Mouse (Mus musculus) embryonic facial prominence, embryonic 10.5 days (tissue): ENCODE measurements at regions not wholly inside any gene's neighbourhood (a gene's known extent, or its start where the extent isn't known, plus 50 kb on each side); places are given as distances from the start of the nearest gene placed in this dataset.
A peak's percentile ranks its signal among the peaks of the same experiment; 100 is the strongest.

Experiments
- DNase-seq: peaks from one replicate; pipeline ENCODE4 v3.0.0-alpha.2; 2017; ENCODE audit warnings: low spot score
- H3K27ac ChIP-seq: fragments of 300-500 bp; sonication (generic); replicated peaks from 2 replicates; pipeline ENCODE4 v1.5.1; 2016; ENCODE audit warnings: mild to moderate bottlenecking
- H3K27me3 ChIP-seq: fragments of 300-500 bp; sonication (generic); replicated peaks from 2 replicates; pipeline ENCODE4 v1.6.1; 2016; ENCODE audit warnings: low read depth, mild to moderate bottlenecking; ENCODE audit not compliant: poor library complexity, severe bottlenecking
- H3K36me3 ChIP-seq: fragments of 300-500 bp; sonication (generic); replicated peaks from 2 replicates; pipeline ENCODE4 v1.6.1; 2016; ENCODE audit warnings: mild to moderate bottlenecking, moderate library complexity
- H3K4me1 ChIP-seq: fragments of 300-500 bp; sonication (generic); 2 replicates; pipeline ENCODE4 v1.6.1; 2016
- H3K4me3 ChIP-seq: fragments of 300-500 bp; sonication (generic); 2 replicates; pipeline ENCODE4 v1.5.1; 2016; ENCODE audit warnings: mild to moderate bottlenecking, moderate library complexity
- H3K9me3 ChIP-seq: fragments of 300-500 bp; sonication (generic); 2 replicates; pipeline ENCODE4 v1.6.1; 2016; ENCODE audit warnings: mild to moderate bottlenecking
- WGBS: fragments of 180-500 bp; shearing (Covaris S2); methylation state at CpG from one replicate; pipeline ENCODE4 v1.1.7; 2016; 5-methylcytosine and 5-hydroxymethylcytosine counted together

DNA sequence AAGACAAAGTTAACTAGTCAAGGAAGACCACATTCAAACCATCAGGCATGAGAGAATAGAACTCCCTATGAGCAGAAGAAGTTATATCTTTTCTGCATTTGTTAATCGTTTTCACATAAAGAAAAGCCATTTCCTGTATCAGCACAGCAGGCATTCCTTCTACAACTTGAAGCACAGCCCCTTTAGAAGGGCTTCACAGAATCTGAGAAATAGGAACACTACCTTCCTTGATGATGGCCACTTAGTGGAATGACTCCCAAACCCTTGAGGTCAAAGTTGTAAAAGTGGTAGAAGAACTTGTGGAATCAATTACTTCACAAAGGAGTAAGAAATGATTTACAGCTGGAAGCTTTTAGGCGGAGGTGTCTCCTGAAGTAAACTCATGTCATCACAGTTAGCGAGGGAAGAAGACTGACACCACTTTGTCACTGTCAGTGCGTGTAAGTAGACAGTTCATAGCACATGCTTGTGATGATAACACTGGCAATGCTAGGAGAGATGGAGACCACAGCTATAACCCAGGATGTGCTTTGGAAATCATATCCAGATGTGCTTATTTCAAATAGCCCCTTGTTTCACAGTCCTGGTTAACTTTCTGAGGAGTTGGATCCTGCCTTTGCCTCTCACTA is 580.3 kb downstream of the Kctd12 start:
- peak; percentile 58 for DNase-seq
- Histone ChIP-seq H3K27me3 (no peaks in the 10 kb centered on the region), H3K9me3 (no peaks in the 10 kb centered on the region), H3K4me3 (no peak overlapping the region), H3K27ac (peak overlapping the region; percentile 54; the same call in 1 of the 2 replicates), H3K4me1 (peaks cover 25% of the 10 kb centered on the region), H3K36me3 (no peaks in the 10 kb centered on the region)
- 31% methylated on average over 4 of the region's 4 CpGs for WGBS

DNA sequence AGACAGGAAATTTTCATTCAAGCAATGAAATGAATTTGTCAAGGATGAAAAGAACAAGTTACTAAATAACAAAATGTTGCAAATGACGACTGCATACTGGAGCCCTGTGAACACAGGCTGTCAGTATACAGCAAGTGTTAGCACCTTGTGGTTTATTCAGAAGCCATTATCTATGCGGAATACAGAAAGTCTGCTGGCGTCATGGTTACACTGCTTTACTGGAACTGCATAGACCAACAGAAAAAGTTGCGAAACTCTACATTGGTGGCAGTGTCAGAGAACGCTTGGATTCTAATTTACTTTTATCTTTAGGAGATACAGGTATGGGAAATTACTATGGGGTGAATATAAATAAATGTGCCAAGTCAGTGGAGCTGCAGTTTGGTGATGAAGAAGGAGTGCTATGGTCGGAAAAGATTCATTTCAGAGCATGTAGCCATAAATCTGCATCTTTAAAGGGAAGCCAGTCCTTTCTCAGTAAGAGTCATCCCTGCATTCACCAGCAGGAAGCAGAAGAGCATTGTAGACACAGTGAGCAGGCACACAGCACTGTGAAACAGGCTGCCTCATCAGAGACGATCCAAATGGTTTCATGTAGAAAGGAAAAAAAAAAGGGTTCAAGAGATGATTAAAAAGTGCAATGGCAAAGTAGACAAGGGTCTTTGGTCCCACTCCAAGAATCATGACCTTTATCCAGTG is 586.3 kb downstream of the Kctd12 start:
- H3K9me3 ChIP-seq, result no peaks in the 10 kb centered on the region
- no peaks in the 10 kb centered on the region for H3K4me1 ChIP-seq
- 86% methylated on average over 7 of the region's 7 CpGs for WGBS
- H3K4me3 ChIP-seq, result no peak overlapping the region
- no peak for DNase-seq
- H3K27ac ChIP-seq, result no peak overlapping the region
- no peaks in the 10 kb centered on the region for H3K36me3 ChIP-seq
- H3K27me3 ChIP-seq, result no peaks in the 10 kb centered on the region

DNA sequence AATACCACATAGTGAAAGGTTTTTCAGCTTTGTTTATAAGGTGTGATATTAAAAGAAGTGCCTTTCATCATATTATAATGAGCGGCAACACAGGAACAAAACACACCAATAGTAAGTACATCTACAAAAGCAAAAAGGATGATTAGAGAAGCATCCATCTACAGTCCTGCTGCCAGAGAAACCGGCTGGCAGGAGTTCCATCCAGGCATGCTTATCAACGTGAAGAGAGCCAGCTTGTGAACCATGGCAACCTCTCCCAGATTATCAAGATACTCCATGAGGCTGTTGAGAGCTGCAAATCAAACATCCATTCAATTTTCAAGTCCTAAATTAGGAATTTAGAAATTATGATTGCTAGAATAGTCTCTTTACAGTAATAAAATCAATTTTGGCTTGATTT is 590.1 kb downstream of the Kctd12 start:
- 83% methylated on average over 3 of the region's 3 CpGs for WGBS
- H3K36me3 ChIP-seq, result no peaks in the 10 kb centered on the region
- H3K4me3 ChIP-seq, result no peak overlapping the region
- no peak for DNase-seq
- H3K27ac ChIP-seq, result no peak overlapping the region
- no peaks in the 10 kb centered on the region for H3K9me3 ChIP-seq
- no peaks in the 10 kb centered on the region for H3K4me1 ChIP-seq
- H3K27me3 ChIP-seq, result no peaks in the 10 kb centered on the region

DNA sequence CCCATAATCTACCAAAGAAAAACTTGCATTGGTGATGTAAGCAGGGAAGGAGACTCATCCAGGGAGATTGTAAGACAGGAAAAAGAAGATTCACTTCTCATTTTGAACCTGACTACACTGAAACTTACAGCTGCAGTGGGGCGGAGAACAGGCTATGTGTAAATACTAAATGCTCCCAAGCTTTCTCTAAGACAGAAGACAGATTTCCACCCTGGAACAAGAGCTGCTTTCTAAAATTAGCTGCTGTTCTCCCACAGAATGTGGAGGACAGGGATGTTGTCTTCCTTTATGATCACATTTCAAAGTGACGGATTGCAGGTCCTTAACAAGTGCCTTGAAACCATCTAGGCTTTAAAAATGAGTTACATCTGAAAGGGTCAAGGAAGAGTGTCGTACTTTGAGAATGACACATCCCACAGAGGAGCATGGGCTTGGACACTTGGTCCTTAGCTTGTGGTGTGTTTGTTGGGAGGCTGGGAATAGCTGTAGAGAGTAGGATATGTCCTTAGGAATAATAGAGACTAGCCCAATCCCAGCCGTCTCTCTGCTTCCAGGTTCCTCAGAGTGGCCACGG is 609.4 kb downstream of the Kctd12 start:
- H3K27ac ChIP-seq, result no peak overlapping the region
- no peak for DNase-seq
- H3K27me3 ChIP-seq, result no peaks in the 10 kb centered on the region
- WGBS, result 88% methylated on average over 5 of the region's 5 CpGs
- no peak overlapping the region for H3K4me3 ChIP-seq
- H3K9me3 ChIP-seq, result no peaks in the 10 kb centered on the region
- no peaks in the 10 kb centered on the region for H3K36me3 ChIP-seq
- H3K4me1 ChIP-seq, result no peaks in the 10 kb centered on the region

DNA sequence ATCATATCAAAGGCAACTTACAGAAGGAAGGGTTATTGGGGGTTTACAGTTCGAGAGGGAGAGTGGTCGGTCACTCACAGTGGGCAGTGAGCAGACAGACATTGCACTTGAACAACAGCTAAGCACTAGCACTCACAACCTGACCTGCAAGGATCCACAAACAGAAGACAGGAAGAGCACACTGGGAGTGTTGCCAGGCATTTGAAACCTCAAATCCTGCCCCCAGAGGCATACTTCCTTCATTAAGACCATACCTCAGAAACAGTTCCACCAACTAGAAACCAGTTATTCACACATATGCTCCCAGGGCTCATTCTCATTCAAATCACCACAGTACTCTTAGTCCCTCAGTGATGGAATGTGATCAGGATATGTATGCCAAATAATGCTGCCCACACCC is 620.8 kb downstream of the Kctd12 start:
- DNase-seq, result no peak
- Histone ChIP-seq H3K9me3 (no peaks in the 10 kb centered on the region), H3K36me3 (no peaks in the 10 kb centered on the region), H3K27ac (no peak overlapping the region), H3K27me3 (no peaks in the 10 kb centered on the region), H3K4me1 (no peaks in the 10 kb centered on the region), H3K4me3 (no peak overlapping the region)
- WGBS, result 87% methylated on average over 2 of the region's 2 CpGs

DNA sequence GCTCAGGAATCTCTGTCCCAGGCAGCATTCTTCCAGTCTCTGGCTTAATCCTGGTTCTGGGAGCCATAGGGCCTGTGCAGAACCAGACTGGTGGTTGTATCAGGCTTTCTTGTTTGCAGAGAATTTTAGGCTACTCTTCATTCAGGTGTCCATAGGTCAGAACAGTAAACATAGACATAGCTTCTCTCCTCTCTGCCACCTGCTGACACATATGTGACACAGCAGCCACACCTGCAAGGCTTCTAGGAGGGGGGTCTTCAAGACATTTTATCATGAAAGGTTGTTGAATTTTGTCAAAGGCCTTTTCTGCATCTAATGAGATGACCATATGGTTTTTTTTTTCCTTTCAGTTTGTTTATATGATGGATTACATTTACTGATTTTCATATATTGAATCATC is 599.7 kb downstream of the Lmo7 start:
- Histone ChIP-seq H3K4me3 (no peak overlapping the region), H3K4me1 (no peaks in the 10 kb centered on the region), H3K9me3 (no peaks in the 10 kb centered on the region), H3K27ac (no peak overlapping the region), H3K27me3 (no peaks in the 10 kb centered on the region), H3K36me3 (no peaks in the 10 kb centered on the region)
- DNase-seq, result no peak

DNA sequence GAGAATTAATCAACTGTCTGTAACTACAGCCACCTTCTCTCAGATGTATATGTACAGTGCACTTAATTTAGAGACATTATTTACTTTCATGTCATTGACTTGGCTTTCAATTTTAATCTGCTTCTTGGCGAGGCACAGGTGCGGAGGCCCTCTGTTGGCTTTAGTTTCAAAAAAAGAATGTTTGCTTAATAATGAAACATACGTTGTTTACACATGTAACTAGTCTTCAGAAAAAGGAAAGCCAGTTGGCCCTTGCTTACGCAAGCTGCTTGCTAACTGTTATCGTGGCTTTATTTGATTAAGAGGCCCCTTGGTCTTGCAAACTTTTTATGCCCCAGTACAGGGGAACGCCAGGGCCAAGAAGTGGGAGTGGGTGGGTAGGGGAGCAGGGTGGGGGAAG is 576.6 kb downstream of the Lmo7 start:
- DNase-seq, result no peak
- 89% methylated on average over 6 of the region's 6 CpGs for WGBS
- H3K27ac ChIP-seq, result no peak overlapping the region
- H3K9me3 ChIP-seq, result no peaks in the 10 kb centered on the region
- no peak overlapping the region for H3K4me3 ChIP-seq
- H3K27me3 ChIP-seq, result no peaks in the 10 kb centered on the region
- no peaks in the 10 kb centered on the region for H3K36me3 ChIP-seq
- no peaks in the 10 kb centered on the region for H3K4me1 ChIP-seq

DNA sequence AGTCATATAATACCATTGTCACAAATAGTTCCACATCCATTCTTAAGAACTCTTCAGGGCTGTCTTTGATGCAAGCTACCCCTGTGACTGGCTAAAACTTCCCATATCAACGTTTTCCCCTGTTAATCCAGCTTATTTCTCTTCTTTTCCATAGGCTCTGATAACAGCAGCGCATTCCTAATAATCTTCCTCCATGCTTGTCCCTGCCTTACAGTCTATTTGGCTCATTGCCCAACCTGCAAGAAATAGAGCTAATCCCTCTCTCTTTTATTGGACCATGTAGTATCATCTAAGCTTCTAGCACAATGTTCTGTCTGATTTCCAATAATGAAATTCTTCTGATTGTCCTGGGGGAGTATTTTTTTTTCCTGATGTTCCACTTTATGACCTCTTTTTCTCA is 573.1 kb downstream of the Lmo7 start:
- no peaks in the 10 kb centered on the region for H3K27me3 ChIP-seq
- no peaks in the 10 kb centered on the region for H3K9me3 ChIP-seq
- no peaks in the 10 kb centered on the region for H3K4me1 ChIP-seq
- H3K4me3 ChIP-seq, result no peak overlapping the region
- no peak for DNase-seq
- WGBS, result 83% methylated on average over 2 of the region's 2 CpGs
- no peak overlapping the region for H3K27ac ChIP-seq
- no peaks in the 10 kb centered on the region for H3K36me3 ChIP-seq

DNA sequence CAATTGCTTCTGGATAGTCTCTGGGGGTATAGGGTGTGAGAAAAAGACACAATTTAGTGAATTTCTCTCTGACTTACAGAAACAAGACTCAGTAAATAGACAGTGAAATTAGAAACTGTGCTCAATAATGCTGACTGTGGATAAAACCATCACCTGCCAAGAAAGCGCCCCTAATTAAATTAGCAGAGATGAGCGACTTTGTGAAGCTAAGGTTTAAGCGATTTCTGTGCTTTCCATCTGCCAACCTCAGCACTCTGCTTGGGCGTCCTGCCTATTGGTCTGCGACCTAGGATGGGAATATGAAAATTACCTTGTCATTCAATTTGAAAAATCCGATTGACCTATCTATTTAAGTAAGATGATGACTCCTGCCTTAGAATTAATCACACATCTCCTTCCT is 570.5 kb downstream of the Lmo7 start:
- H3K9me3 ChIP-seq, result no peaks in the 10 kb centered on the region
- H3K4me3 ChIP-seq, result no peak overlapping the region
- H3K27me3 ChIP-seq, result no peaks in the 10 kb centered on the region
- H3K4me1 ChIP-seq, result no peaks in the 10 kb centered on the region
- H3K36me3 ChIP-seq, result no peaks in the 10 kb centered on the region
- WGBS, result 86% methylated on average over 6 of the region's 6 CpGs
- DNase-seq, result no peak
- no peak overlapping the region for H3K27ac ChIP-seq

DNA sequence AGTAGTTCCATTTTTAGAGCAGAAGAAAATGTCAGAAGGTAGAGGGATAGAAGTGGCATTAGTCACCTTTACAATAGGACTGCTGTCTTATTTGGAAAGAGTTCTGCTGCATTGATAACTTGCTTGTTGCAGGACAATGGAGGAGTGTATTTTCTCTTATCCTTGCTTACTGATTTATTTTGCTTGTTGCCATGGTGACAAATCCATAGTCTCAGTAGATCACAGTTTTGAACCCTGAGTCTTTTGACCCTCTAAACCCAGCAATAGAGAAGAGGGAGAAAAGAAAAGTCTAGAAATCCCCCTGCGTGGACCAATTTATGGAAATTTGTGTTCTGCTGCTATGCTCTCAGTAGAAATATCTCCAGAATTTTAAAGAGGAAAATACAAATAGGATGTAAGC is 561.6 kb downstream of the Lmo7 start:
- no peaks in the 10 kb centered on the region for H3K27me3 ChIP-seq

DNA sequence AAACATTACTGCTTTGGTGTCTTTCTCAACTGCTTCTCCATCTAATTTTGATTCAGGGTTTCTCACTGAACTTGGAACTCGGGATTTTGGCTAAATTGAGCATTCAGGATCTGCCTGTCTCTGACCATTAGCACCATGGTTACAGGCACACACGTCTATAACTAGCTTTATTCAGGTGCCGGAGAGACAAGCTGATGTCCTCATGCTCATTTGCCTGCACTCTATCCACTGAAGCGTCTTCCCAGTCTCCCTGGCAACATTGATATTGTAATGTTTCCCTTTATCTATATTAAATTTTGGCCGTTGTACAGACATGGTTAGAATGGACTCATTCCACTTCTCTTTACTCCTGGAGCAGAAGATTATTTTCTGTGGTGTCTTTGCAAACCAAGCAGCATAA is 520.3 kb downstream of the Lmo7 start:
- no peaks in the 10 kb centered on the region for H3K9me3 ChIP-seq
- no peak overlapping the region for H3K27ac ChIP-seq
- no peak overlapping the region for H3K4me3 ChIP-seq
- no peak for DNase-seq
- 81% methylated on average over 5 of the region's 5 CpGs for WGBS
- no peaks in the 10 kb centered on the region for H3K4me1 ChIP-seq
- H3K36me3 ChIP-seq, result no peaks in the 10 kb centered on the region
- no peaks in the 10 kb centered on the region for H3K27me3 ChIP-seq

More for the DNA sequence above, 561.6 kb downstream of the Lmo7 start:
- H3K4me1 ChIP-seq, result no peaks in the 10 kb centered on the region
- no peak overlapping the region for H3K4me3 ChIP-seq
- DNase-seq, result no peak
- no peak overlapping the region for H3K27ac ChIP-seq
- WGBS, result 71% methylated on average over 1 of the region's 1 CpGs
- no peaks in the 10 kb centered on the region for H3K9me3 ChIP-seq
- no peaks in the 10 kb centered on the region for H3K36me3 ChIP-seq

DNA sequence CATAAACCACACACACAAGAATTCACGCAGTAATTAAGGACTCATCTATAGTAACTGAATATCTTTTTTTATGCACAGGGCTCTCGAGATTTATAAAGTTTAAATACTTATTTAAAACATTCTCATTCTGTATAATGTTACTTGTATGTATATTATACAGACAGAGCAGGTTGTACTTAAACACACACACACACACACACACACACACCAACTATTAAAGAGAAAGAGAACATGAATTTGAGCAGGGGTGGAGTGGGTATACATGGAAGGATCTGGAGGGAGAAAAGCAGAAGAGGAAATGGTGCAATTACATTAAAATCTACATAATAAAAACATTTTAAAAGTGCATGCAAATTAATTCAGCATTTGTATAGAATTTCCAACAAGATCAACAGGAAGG is 518.8 kb downstream of the Lmo7 start:
- WGBS, result 81% methylated on average over 2 of the region's 2 CpGs
- H3K27ac ChIP-seq, result no peak overlapping the region
- DNase-seq, result no peak
- H3K27me3 ChIP-seq, result no peaks in the 10 kb centered on the region
- no peaks in the 10 kb centered on the region for H3K36me3 ChIP-seq
- no peaks in the 10 kb centered on the region for H3K4me1 ChIP-seq
- H3K4me3 ChIP-seq, result no peak overlapping the region
- H3K9me3 ChIP-seq, result no peaks in the 10 kb centered on the region

DNA sequence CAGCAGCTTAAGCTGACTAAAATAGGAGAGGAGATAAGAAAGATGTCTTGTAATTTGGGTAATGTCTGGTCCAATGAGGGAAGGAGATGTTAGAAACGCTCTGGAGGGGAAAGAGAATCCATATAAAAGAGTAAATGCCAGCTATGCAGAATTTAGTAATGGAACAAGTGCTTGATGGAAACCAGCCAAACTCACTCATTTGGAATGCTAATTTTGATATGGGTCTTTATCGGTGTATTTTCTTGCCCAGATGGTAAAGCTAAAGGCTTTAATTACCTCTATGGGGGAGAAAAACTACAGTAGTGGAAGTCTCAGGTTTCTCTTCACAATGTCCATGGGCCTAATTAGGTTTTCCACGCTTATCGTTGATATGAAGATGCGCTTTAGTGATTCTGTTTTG is 518.3 kb downstream of the Lmo7 start:
- DNase-seq, result no peak
- Histone ChIP-seq H3K4me1 (no peaks in the 10 kb centered on the region), H3K27me3 (no peaks in the 10 kb centered on the region), H3K36me3 (no peaks in the 10 kb centered on the region), H3K9me3 (no peaks in the 10 kb centered on the region), H3K27ac (no peak overlapping the region), H3K4me3 (no peak overlapping the region)
- WGBS, result 85% methylated on average over 5 of the region's 5 CpGs
